Mouse (Mus musculus) E14TG2a.4 (cell line): ENCODE measurements around the gene Ppid.

Source experiments
- CTCF ChIP-seq: conservative IDR thresholded peaks from 2 replicates; pipeline ENCODE4 v1.5.1; 2014; ENCODE audit warnings: low read length
- NANOG ChIP-seq: IDR thresholded peaks from 2 replicates; pipeline ENCODE4 v1.6.1; 2014; ENCODE audit warnings: borderline replicate concordance, low read length, mixed read lengths
- POU5F1 ChIP-seq: IDR thresholded peaks from 2 replicates; pipeline ENCODE4 v1.6.1; 2014; ENCODE audit warnings: low read length, borderline replicate concordance

GRCm38 (mm10) chr3:79609886-79610285 lies 18.7 kb downstream of the Ppid start:
- TF ChIP-seq CTCF (no peak), NANOG (no peak), POU5F1 (no peak)
